Mouse (Mus musculus) CH12.LX (cell line): ENCODE data around the gene Gm37240. TPM values are rescaled to one million over a fixed set of nuclear protein-coding genes. Genes with fewer than 3 reads are reported as not detected.

Experiments
- DNase-seq: peaks from one replicate; pipeline ENCODE4 v3.0.0-alpha.2; 2013; ENCODE audit errors: extremely low read depth
- H3K27ac ChIP-seq: 2 replicates; pipeline ENCODE4 v1.5.1; 2012; ENCODE audit warnings: low read depth, mild to moderate bottlenecking, control low read depth, moderate library complexity; ENCODE audit not compliant: insufficient read depth
- H3K27me3 ChIP-seq: replicated peaks from 2 replicates; pipeline ENCODE3; 2012; ENCODE audit warnings: inconsistent platforms
- H3K36me3 ChIP-seq, 2 experiments: replicated peaks in 1 of 2; 2 replicates each; pipeline versions ENCODE3 to v1.6.1; 2012; ENCODE audit warnings: inconsistent platforms in 1 of 2, low read length in 1 of 2, mild to moderate bottlenecking in 1 of 2, mixed read lengths in 1 of 2, moderate library complexity in 1 of 2; ENCODE audit not compliant: control insufficient read depth in 1 of 2, insufficient read depth in 1 of 2
- H3K4me1 ChIP-seq, 2 experiments: 2 replicates each; pipeline ENCODE4 v1.6.1; 2012; ENCODE audit warnings: inconsistent platforms in 1 of 2, moderate library complexity in 1 of 2; ENCODE audit not compliant: insufficient read depth in 2 of 2, control insufficient read depth in 1 of 2
- H3K4me2 ChIP-seq: 2 replicates; pipeline ENCODE4 v1.6.1; 2012; ENCODE audit warnings: low read depth, mild to moderate bottlenecking, control low read depth; ENCODE audit not compliant: poor library complexity, insufficient read depth, severe bottlenecking
- H3K4me3 ChIP-seq, 3 experiments: fragments of 150-350 bp in 1 of 3; sonication (generic) in 1 of 3; replicated peaks in 1 of 3; 2 replicates each; pipeline versions ENCODE3 to v1.5.1; 2011 to 2012; ENCODE audit warnings: low read depth in 2 of 3, low read length in 2 of 3, mild to moderate bottlenecking in 2 of 3, moderate library complexity in 2 of 3, control low read depth in 1 of 3, improper control_type of control experiment in 1 of 3, inconsistent platforms in 1 of 3, mixed read lengths in 1 of 3; ENCODE audit not compliant: poor library complexity in 1 of 3
- H3K79me2 ChIP-seq: replicated peaks from 2 replicates; pipeline ENCODE4 v1.6.1; 2012; ENCODE audit warnings: mild to moderate bottlenecking, moderate library complexity; ENCODE audit not compliant: control insufficient read depth, poor library complexity, insufficient read depth, severe bottlenecking; ENCODE audit errors: extremely low read depth
- H3K9ac ChIP-seq: 2 replicates; pipeline ENCODE4 v1.6.1; 2012; ENCODE audit warnings: low read depth, mild to moderate bottlenecking, control low read depth, moderate library complexity; ENCODE audit not compliant: insufficient read depth
- H3K9me3 ChIP-seq: replicated peaks from 2 replicates; pipeline ENCODE3; 2012; ENCODE audit warnings: low read length, inconsistent platforms, mixed read lengths
- BHLHE40 ChIP-seq: IDR thresholded peaks from 2 replicates; pipeline ENCODE4 v1.6.1; 2011; ENCODE audit warnings: mild to moderate bottlenecking, low read depth, low read length, improper control_type of control experiment
- CHD2 ChIP-seq: IDR thresholded peaks from 2 replicates; pipeline ENCODE4 v1.6.1; 2011; ENCODE audit warnings: low read length, improper control_type of control experiment
- CTCF ChIP-seq, 2 experiments: IDR thresholded peaks in 1 of 2; conservative IDR thresholded peaks in 1 of 2; 2 replicates each; pipeline ENCODE4 v1.5.1; 2011 to 2012; ENCODE audit warnings: low read depth in 2 of 2, low read length in 2 of 2, improper control_type of control experiment in 1 of 2, inconsistent platforms in 1 of 2, mild to moderate bottlenecking in 1 of 2, moderate library complexity in 1 of 2
- E2F4 ChIP-seq: IDR thresholded peaks from 2 replicates; pipeline ENCODE4 v1.6.1; 2011; ENCODE audit warnings: low read depth, low read length, improper control_type of control experiment; ENCODE audit not compliant: insufficient replicate concordance
- ELF1 ChIP-seq: IDR thresholded peaks from 2 replicates; pipeline ENCODE4 v1.6.1; 2014; ENCODE audit warnings: low read depth, mild to moderate bottlenecking, inconsistent platforms, low read length, improper control_type of control experiment
- EP300 ChIP-seq: IDR thresholded peaks from 2 replicates; pipeline ENCODE4 v1.6.1; 2011; ENCODE audit warnings: low read length, improper control_type of control experiment
- ETS1 ChIP-seq: conservative IDR thresholded peaks from 2 replicates; pipeline ENCODE4 v1.6.1; 2012; ENCODE audit warnings: low read depth, mild to moderate bottlenecking, inconsistent platforms, low read length, improper control_type of control experiment, moderate library complexity
- HCFC1 ChIP-seq: IDR thresholded peaks from 2 replicates; pipeline ENCODE4 v1.6.1; 2012; ENCODE audit warnings: low read depth, mild to moderate bottlenecking, inconsistent platforms, low read length, improper control_type of control experiment
- JUN ChIP-seq: IDR thresholded peaks from 2 replicates; pipeline ENCODE4 v1.6.1; 2011; ENCODE audit warnings: low read depth, mild to moderate bottlenecking, low read length, improper control_type of control experiment, moderate library complexity; ENCODE audit not compliant: insufficient read depth
- JUND ChIP-seq: conservative IDR thresholded peaks from 2 replicates; pipeline ENCODE4 v1.6.1; 2011; ENCODE audit warnings: low read depth, low read length, improper control_type of control experiment
- KAT2A ChIP-seq: IDR thresholded peaks from 2 replicates; pipeline ENCODE4 v1.6.1; 2012; ENCODE audit warnings: low read length, improper control_type of control experiment, inconsistent platforms; ENCODE audit not compliant: insufficient replicate concordance
- MAFK ChIP-seq: IDR thresholded peaks from 2 replicates; pipeline ENCODE4 v1.6.1; 2011; ENCODE audit warnings: low read length, improper control_type of control experiment; ENCODE audit not compliant: insufficient replicate concordance
- MAX ChIP-seq: IDR thresholded peaks from 2 replicates; pipeline ENCODE4 v1.6.1; 2011; ENCODE audit warnings: low read length, improper control_type of control experiment
- MAZ ChIP-seq: IDR thresholded peaks from 2 replicates; pipeline ENCODE4 v1.6.1; 2012; ENCODE audit warnings: low read depth, mild to moderate bottlenecking, inconsistent platforms, low read length, improper control_type of control experiment, moderate library complexity
- MXI1 ChIP-seq: IDR thresholded peaks from 2 replicates; pipeline ENCODE4 v1.6.1; 2011; ENCODE audit warnings: mild to moderate bottlenecking, low read depth, low read length, improper control_type of control experiment
- MYC ChIP-seq: IDR thresholded peaks from 2 replicates; pipeline ENCODE4 v1.6.1; 2011; ENCODE audit warnings: low read depth, mild to moderate bottlenecking, improper control_type of control experiment, low read length
- NELFE ChIP-seq: IDR thresholded peaks from 2 replicates; pipeline ENCODE4 v1.6.1; 2011; ENCODE audit warnings: low read depth, low read length, improper control_type of control experiment
- PAX5 ChIP-seq: IDR thresholded peaks from 2 replicates; pipeline ENCODE4 v1.6.1; 2012; ENCODE audit warnings: low read length, inconsistent platforms, mixed read lengths
- POLR2AphosphoS2 ChIP-seq: IDR thresholded peaks from 2 replicates; pipeline ENCODE4 v1.6.1; 2011; ENCODE audit warnings: low read depth, low read length, improper control_type of control experiment
- SIN3A ChIP-seq: IDR thresholded peaks from 2 replicates; pipeline ENCODE4 v1.6.1; 2012; ENCODE audit warnings: low read length, improper control_type of control experiment, inconsistent platforms
- SMC3 ChIP-seq: IDR thresholded peaks from 2 replicates; pipeline ENCODE4 v1.6.1; 2011; ENCODE audit warnings: low read depth, low read length, improper control_type of control experiment
- TCF12 ChIP-seq: IDR thresholded peaks from 2 replicates; pipeline ENCODE4 v1.6.1; 2014; ENCODE audit warnings: low read depth, mild to moderate bottlenecking, inconsistent platforms, low read length, improper control_type of control experiment
- USF1 ChIP-seq: IDR thresholded peaks from 2 replicates; pipeline ENCODE4 v1.6.1; 2014; ENCODE audit warnings: low read depth, mild to moderate bottlenecking, inconsistent platforms, low read length, improper control_type of control experiment
- USF2 ChIP-seq: conservative IDR thresholded peaks from 2 replicates; pipeline ENCODE4 v1.6.1; 2011; ENCODE audit warnings: low read depth, low read length, improper control_type of control experiment
- ZMIZ1 ChIP-seq: IDR thresholded peaks from 2 replicates; pipeline ENCODE4 v1.6.1; 2012; ENCODE audit warnings: low read depth, mild to moderate bottlenecking, inconsistent platforms, low read length, improper control_type of control experiment
- ZNF384 ChIP-seq: IDR thresholded peaks from 2 replicates; pipeline ENCODE4 v1.6.1; 2012; ENCODE audit warnings: low read depth, low read length, improper control_type of control experiment, inconsistent platforms
- dilution Hi-C: fragments of 300-500 bp; cut with MboI; formaldehyde crosslinking; loops from 2 replicates; pipeline ENCODE4 v1.14.3; 2020; ENCODE audit warnings: low sequenced_read_pairs; ENCODE audit not compliant: extremely low pct_unique_long_range_greater_than_20kb, extremely low pct_ligation_motif_present
- in situ Hi-C: fragments of 300-500 bp; cut with MboI; formaldehyde crosslinking; loops from 3 replicates; pipeline ENCODE4 v1.14.3; 2019; ENCODE audit warnings: low sequenced_read_pairs, low pct_ligation_motif_present, low pct_unique_long_range_greater_than_20kb, mixed read lengths
- polyA plus RNA-seq: library from polyadenylated mRNA; unstranded; fragments of >175 nt; gene quantifications from 2 replicates; pipeline ENCODE4 v1.2.1, GENCODE M21; 2012; ENCODE audit warnings: low read depth; ENCODE audit not compliant: insufficient read length
- total RNA-seq, 2 experiments: library from RNA; depleted of rRNA; stranded (reverse); fragments of 300-350 nt in 1 of 2; fragments of >200 nt in 1 of 2; gene quantifications; 2 replicates each; pipeline ENCODE4 v1.2.3; 2012 to 2014

Gene Gm37240
- total and polyA plus RNA-seq, 3 experiments = 0.08 to 0.19 (median 0.14) TPM

DNA sequence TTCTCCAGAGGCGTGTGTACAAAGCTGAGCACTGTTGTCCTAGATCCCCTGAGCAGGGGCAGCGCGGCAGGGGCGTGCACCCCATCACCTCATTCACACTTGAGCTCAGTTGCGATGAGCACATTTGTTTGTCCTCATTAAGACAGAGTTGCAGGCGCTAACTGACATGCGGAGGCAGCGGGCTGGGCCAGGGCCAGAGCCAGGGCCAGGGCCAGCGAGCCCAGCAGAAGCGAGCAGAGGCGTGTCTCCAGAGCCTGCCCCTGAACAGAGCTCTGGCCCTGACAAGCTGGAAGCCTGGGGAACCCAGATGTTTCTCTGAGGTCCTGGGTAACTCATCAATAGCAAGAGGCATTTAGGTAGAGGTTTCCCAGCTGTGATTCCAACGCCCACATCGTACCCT, 1142.6 kb downstream of the Gm37240 start:
- H3K4me2 ChIP-seq = no peak overlapping the region
- no peak for DNase-seq
- in situ Hi-C loops (no loop called here), dilution Hi-C loops (no loop called here)
- no peaks in the 10 kb centered on the region for H3K27me3 ChIP-seq
- H3K9ac ChIP-seq = no peak overlapping the region
- TF ChIP-seq USF1 (no peak), PAX5 (no peak), NELFE (no peak), CTCF (conservative IDR thresholded peaks at IDR 0.05 in 1 of 2, IDR thresholded peaks at IDR 0.05 in 1 of 2; ENCODE audit: low read depth in 2 of 2, low read length in 2 of 2) (no peak), MXI1 (no peak), HCFC1 (no peak), KAT2A (no peak), MYC (no peak), MAZ (no peak), BHLHE40 (no peak), SIN3A (no peak), ZMIZ1 (no peak)
- TF ChIP-seq, all 38 proteins: peak for 0
- no peaks in the 10 kb centered on the region for H3K79me2 ChIP-seq
- no peak overlapping the region for H3K4me3 ChIP-seq
- H3K27ac ChIP-seq = no peak overlapping the region
- no peaks in the 10 kb centered on the region for H3K36me3 ChIP-seq
- H3K9me3 ChIP-seq = peaks cover 3% of the 10 kb centered on the region
- H3K4me1 ChIP-seq = peaks cover 0 to 8% of the 10 kb centered on the region in 2 experiments; a peak in 2 of 4 replicates

DNA sequence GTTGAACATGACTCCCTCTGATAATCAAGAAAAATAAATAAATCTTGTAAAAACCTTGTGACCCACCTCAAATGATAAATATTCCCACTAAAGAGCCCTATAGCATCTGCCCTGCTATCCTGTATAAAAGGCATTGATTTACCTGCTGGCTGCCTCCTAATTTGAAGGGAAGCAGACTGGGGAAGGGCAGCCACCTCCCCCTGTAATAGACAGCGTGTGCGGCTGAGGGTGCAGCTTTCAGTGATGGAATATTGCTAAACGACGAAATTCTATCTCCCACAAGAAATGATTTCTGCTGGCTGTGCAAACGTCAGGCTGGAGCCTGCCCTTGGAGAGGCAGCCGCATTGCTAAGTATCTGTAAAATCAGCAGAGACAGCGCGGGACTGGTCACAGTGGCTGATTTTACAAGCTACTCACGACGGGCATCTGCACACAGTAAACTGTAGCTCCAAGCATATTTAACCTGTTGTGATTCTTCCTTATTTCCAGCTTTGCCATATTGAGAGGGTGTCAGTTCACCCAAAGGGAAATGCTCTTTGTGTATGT, 1147.2 kb downstream of the Gm37240 start:
- TF ChIP-seq TCF12 = no peak
- TF ChIP-seq ELF1 = no peak
- TF ChIP-seq USF2 = no peak
- TF ChIP-seq E2F4 = no peak
- no peak for TF ChIP-seq ETS1
- TF ChIP-seq MAFK = no peak
- no peak for TF ChIP-seq JUND
- TF ChIP-seq ZNF384 = no peak
- TF ChIP-seq CHD2 = no peak
- no peak for TF ChIP-seq MYC
- TF ChIP-seq USF1 = no peak
- TF ChIP-seq JUN = no peak
- no peak for TF ChIP-seq MAX
- TF ChIP-seq POLR2AphosphoS2 = no peak
- no peak for TF ChIP-seq SMC3
- no peak for TF ChIP-seq EP300
- TF ChIP-seq, all 38 proteins: peak for 0
- Histone ChIP-seq H3K79me2 (no peaks in the 10 kb centered on the region), H3K4me3 (no peak overlapping the region), H3K9me3 (no peaks in the 10 kb centered on the region), H3K36me3 (no peaks in the 10 kb centered on the region), H3K9ac (no peak overlapping the region), H3K27me3 (no peaks in the 10 kb centered on the region), H3K4me2 (no peak overlapping the region), H3K4me1 (0 out of 4 replicates have a peak, but pooled peaks cover 0 to 2% of the 10 kb centered on the region in 2 experiments), H3K27ac (no peak overlapping the region)
- dilution Hi-C loops = no loop called here
- no peak for DNase-seq
- in situ Hi-C loops = no loop called here
